Mouse (Mus musculus) CH12.LX (cell line): ENCODE measurements around the gene Vinac1.
A peak's percentile ranks its signal among the peaks of the same experiment; 100 is the strongest.
"Not testable (repeated sequence)": the region's sequence is repeated elsewhere in the genome, so short reads cannot be mapped to it uniquely, and the experiment has no call there.

Experiments used
- CTCF ChIP-seq, 2 experiments: IDR thresholded peaks in 1 of 2; conservative IDR thresholded peaks in 1 of 2; 2 replicates each; pipeline ENCODE4 v1.5.1; 2011 to 2012; ENCODE audit warnings: low read depth in 2 of 2, low read length in 2 of 2, improper control_type of control experiment in 1 of 2, inconsistent platforms in 1 of 2, mild to moderate bottlenecking in 1 of 2, moderate library complexity in 1 of 2
- JUND ChIP-seq: conservative IDR thresholded peaks from 2 replicates; pipeline ENCODE4 v1.6.1; 2011; ENCODE audit warnings: low read depth, low read length, improper control_type of control experiment
- POLR2AphosphoS2 ChIP-seq: IDR thresholded peaks from 2 replicates; pipeline ENCODE4 v1.6.1; 2011; ENCODE audit warnings: low read depth, low read length, improper control_type of control experiment
- TBP ChIP-seq: conservative IDR thresholded peaks from 2 replicates; pipeline ENCODE4 v1.6.1; 2011; ENCODE audit warnings: low read depth, low read length, improper control_type of control experiment

- TF ChIP-seq TBP, POLR2AphosphoS2, JUND: not testable (repeated sequence)
- peak in 1 of 2 experiments; percentile 26; a peak in 1 of 4 replicates for TF ChIP-seq CTCF (conservative IDR thresholded peaks at IDR 0.05 in 1 of 2, IDR thresholded peaks at IDR 0.05 in 1 of 2; ENCODE audit: low read depth in 2 of 2, low read length in 2 of 2)
Measured at GRCm38 (mm10) chr2:129008867-129009266, 39.1 kb downstream of the Vinac1 start.
